Mouse (Mus musculus): ENCODE measurements at regions not wholly inside any gene's neighbourhood (a gene's known extent, or its start where the extent isn't known, plus 50 kb on each side); places are given as distances from the start of the nearest gene placed in this dataset.

DNA sequence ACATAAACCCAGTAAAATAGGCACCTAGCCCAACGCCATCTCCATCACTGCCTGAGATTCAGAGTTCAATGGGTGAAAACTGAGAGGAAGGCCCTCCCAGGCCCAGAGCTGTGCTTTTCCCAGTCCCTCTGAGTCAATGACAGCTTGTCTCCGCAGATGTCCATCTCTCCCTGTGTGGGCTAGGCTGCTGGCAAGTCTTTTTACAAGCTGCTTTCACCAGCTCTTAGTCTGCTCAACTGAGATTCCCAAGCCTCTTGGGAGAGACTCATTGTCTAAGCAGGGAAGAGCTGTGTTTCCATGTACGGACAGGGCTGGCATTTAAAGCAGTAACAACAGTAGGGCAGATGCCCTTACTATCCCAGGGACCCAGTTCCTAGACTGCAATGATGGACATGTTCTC is 585.5 kb upstream of the Gm19410 start:
- in situ Hi-C loops (cut with MboI; ENCODE audit: low sequenced_read_pairs) = loop anchor here (25.0 kb wide), 1 partner anchor 282 kb away; no protein-coding TSS in a partner anchor

DNA sequence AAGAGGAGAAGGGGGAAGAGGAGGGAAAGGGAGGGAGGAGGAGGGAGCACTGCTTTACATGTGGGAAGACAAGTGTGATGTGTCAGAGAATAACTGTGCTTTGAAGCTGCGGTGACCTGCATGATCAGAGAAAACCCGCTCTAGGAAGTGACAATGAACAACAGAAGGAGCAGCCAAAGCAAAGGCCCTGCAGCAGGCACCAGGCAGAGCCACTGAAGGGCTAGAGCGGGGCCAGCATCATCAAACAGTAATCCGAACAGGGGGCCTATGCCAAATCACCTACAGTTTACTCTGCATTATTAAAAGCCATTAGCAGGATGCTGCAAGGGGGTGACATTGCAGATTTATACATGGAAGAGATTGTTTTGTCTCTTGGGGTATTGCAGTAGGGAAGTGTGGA is 583.4 kb upstream of the Gm19410 start:
- in situ Hi-C loops (cut with MboI; ENCODE audit: low sequenced_read_pairs) = loop anchor here (25.0 kb wide), 1 partner anchor 280 kb away; no protein-coding TSS in a partner anchor

DNA sequence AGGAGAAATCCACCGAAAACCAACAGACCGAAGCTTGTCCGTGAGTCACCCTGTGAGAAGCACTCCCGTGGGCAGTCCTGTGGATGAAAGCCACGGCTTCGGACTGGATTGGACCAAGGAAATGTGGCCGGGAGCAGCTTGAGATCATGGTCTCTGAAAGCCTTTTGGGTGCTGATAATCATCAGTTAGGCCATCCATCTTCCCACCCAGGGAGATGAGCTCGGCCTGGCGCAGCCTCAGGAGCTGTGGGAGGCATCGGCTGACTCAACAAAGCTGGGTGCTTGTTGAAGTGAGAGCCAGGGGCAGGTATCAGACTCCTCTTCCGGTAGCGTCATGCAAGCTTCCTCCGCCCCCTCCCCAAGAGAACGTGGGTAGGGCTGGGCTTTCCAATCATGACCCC is 582.2 kb upstream of the Gm19410 start:
- in situ Hi-C loops (cut with MboI; ENCODE audit: low sequenced_read_pairs) = loop anchor here (25.0 kb wide), 1 partner anchor 279 kb away; no protein-coding TSS in a partner anchor

- in situ Hi-C loops (cut with MboI; ENCODE audit: low sequenced_read_pairs) = loop anchor here (25.0 kb wide), 1 partner anchor 277 kb away; no protein-coding TSS in a partner anchor
Observed at GRCm38 (mm10) chr8:35185165-35185564, 580.4 kb upstream of the Gm19410 start.

- in situ Hi-C loops (cut with MboI; ENCODE audit: low sequenced_read_pairs) = loop anchor here (25.0 kb wide), 1 partner anchor 274 kb away; no protein-coding TSS in a partner anchor
Observed at GRCm38 (mm10) chr8:35188531-35188930, 577.1 kb upstream of the Gm19410 start.

DNA sequence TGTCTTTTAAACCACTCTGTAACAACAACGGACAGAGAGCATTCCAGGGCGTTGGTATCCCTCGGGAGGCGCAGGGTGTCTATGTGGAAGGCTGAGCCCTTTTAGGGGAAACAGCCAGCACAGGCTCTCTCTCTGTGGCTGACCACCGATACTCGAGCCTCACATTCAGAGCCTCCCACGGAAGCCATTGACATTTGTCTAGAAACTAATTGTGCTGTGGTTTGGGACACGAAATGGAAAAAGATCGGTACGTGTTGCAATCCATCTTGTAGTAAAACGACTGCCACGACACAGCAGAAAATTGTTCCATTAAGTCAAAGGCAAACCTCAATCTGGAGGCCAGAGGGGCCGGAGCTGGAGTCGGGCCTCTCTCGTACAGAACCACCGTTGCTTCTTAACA is 575.9 kb upstream of the Gm19410 start:
- in situ Hi-C loops (cut with MboI; ENCODE audit: low sequenced_read_pairs) = loop anchor here (25.0 kb wide), 1 partner anchor 273 kb away; no protein-coding TSS in a partner anchor

- in situ Hi-C loops (cut with MboI; ENCODE audit: low sequenced_read_pairs) = loop anchor here (25.0 kb wide), 1 partner anchor 270 kb away; no protein-coding TSS in a partner anchor
Observed at GRCm38 (mm10) chr8:35192515-35192914, 573.1 kb upstream of the Gm19410 start.

GRCm38 (mm10) chr8:35193771-35194170 is 571.8 kb upstream of the Gm19410 start:
- in situ Hi-C loops (cut with MboI; ENCODE audit: low sequenced_read_pairs) = loop anchor here (25.0 kb wide), 1 partner anchor 269 kb away; no protein-coding TSS in a partner anchor

GRCm38 (mm10) chr8:35196189-35196588 is 569.4 kb upstream of the Gm19410 start:
- in situ Hi-C loops (cut with MboI; ENCODE audit: low sequenced_read_pairs) = loop anchor here (25.0 kb wide), 1 partner anchor 266 kb away; no protein-coding TSS in a partner anchor

DNA sequence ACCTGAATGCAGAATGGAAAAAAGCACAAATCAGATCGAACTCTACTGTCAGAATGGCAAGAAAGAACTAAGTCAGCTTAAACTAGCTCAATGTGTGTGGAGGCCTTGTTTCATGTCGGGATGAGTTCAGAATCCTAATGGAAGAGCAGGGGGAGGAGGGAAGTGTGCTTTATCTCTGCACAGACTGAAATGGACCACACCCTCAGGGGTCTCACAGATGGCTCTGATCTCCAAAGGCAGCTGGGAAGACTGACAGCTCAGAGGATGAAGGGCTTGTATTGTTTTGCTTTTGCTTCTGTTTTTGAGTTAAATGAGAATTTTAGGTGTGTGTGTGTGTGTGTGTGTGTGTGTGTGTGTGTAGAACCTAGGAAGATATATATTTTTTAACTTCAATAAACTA is 566.8 kb upstream of the Gm19410 start:
- in situ Hi-C loops (cut with MboI; ENCODE audit: low sequenced_read_pairs) = loop anchor here (25.0 kb wide), 1 partner anchor 264 kb away; no protein-coding TSS in a partner anchor

DNA sequence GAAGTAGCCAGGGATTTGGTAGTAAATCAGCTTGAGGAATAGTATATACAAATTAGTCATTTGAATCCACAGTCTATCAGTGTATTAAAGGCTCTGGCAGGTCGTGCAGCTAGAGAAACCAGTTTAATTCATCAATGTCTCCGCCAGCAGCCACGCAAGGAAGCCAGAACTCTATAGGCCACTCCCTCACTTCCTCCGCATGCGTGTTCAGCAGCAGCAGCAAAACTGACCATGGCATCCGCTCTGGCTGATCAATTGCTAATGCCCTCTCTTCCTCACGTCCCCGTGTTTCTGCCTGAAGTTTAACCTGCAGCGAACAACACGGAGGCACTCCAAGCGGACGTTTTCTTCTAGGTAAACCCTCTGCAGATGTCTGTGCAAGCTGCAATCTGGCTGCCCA is 564.2 kb upstream of the Gm19410 start:
- in situ Hi-C loops (cut with MboI; ENCODE audit: low sequenced_read_pairs) = no loop called here

GRCm38 (mm10) chr8:35204971-35205370 is 560.6 kb upstream of the Gm19410 start:
- in situ Hi-C loops (cut with MboI; ENCODE audit: low sequenced_read_pairs) = no loop called here

GRCm38 (mm10) chr8:35205536-35205935 is 560.1 kb upstream of the Gm19410 start:
- in situ Hi-C loops (cut with MboI; ENCODE audit: low sequenced_read_pairs) = no loop called here

DNA sequence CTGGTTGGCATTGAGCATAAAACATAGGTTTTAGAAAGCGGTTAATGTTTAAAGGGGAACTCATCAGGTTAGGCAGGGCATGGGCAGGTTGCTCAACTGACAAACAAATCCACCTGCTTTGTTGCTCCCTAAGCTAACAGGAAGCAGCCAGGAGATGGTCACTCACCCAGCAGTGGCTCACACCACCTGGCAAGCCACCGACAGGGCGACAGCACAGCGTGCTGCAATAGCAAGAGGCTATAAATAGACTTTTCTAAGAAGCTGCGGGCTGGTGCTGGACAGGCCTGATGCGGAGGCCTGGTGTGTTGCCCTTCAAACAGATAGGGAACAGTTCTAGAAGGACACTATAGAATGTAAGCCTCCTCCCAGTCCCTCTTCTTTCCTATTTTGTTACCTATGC is 559.3 kb upstream of the Gm19410 start:
- in situ Hi-C loops (cut with MboI; ENCODE audit: low sequenced_read_pairs) = no loop called here

DNA sequence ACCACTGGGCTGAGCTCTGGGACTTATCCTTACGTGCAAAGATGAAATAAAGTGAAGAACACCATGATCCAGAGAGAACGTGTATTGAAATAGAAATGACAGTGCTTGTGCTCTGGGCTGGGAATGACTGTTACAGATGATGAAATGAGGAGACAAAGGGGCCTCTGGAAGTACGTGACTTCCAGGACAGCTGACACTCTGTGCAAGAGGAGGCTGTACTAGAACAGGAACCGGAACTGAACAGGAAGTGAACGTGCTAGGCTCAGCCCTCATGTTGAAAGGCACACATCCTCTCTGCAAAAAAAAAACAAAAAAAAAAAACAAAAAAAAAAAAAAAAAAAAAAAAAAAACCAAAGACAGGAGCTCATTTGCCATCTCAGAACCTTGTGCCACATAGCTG is 557.2 kb upstream of the Gm19410 start:
- in situ Hi-C loops (cut with MboI; ENCODE audit: low sequenced_read_pairs) = no loop called here

GRCm38 (mm10) chr8:35211506-35212452 is 553.8 kb upstream of the Gm19410 start:
- in situ Hi-C loops (cut with MboI; ENCODE audit: low sequenced_read_pairs) = no loop called here

- in situ Hi-C loops (cut with MboI; ENCODE audit: low sequenced_read_pairs) = no loop called here
Observed at GRCm38 (mm10) chr8:35213515-35213914, 552.1 kb upstream of the Gm19410 start.

DNA sequence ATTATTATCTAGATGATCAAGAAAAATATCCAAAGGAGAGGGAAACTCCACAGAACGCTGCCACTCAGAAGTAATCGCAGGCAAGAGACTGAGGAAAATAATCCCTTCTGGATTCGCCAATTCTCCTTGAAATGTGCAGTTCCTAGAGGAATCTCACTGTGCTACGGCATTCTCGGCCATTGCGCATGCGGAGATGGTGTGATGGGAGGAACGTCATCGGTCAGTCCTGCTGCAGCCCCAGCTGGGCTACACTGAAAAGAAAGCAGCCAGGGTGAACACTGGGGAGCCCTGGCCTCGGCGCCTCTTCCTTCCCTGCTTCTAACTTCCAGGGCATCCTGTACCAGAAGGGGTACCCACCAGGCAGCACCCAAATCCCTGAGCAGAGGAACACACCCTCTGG is 548.0 kb upstream of the Gm19410 start:
- in situ Hi-C loops (cut with MboI; ENCODE audit: low sequenced_read_pairs) = no loop called here

- in situ Hi-C loops (cut with MboI; ENCODE audit: low sequenced_read_pairs) = no loop called here
Observed at GRCm38 (mm10) chr8:35218327-35218726, 547.3 kb upstream of the Gm19410 start.

DNA sequence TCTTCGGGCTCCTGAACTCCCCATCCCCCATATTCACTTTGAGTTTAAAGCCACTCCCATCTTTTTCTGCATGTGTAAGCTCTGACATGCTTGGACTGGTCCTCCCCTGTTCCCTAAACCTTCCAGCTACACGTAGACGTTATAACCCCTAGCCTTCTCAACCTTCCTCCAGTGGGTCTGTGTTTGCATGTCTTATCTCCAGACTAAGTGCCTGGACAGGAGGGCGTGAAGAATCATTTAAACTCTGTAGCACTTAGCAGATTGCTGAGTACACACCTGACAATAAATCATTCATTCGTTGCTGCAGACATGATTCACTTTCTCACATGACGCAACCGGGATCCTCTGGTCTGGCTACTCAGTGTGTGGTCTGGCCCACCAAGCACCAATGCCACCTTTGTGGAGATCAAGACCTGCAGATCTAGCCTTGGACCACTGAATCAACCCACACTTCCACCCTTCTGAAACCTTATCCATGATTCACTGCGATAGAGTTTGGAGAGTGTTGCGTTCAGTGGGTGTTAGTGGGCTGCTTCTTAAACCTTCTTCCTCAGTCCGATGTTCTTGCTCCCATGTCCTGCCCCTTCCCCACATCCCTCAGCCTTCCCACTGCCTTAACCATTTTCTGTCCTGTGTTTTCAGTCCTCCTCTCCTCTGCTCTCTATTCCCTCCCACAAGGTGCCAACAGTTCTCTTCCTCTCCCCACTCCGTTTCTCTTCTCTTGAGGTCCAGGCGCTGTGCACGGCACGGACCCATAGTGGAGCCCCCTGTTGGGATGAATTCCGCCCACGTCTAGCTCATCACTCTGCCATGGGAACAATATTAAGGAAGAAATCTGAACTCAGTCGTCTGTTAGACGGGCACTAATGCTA is 541.3 kb upstream of the Gm19410 start:
- in situ Hi-C loops (cut with MboI; ENCODE audit: low sequenced_read_pairs) = no loop called here

GRCm38 (mm10) chr8:35224925-35225244 is 540.7 kb upstream of the Gm19410 start:
- in situ Hi-C loops (cut with MboI; ENCODE audit: low sequenced_read_pairs) = no loop called here

Measured in CH12F3 (cell line).